Mouse (Mus musculus) myocyte (in vitro differentiated cells): Measurements from ENCODE around the gene Spata32.

ENCODE experiments used
- MYOD1 ChIP-seq, 3 experiments: IDR thresholded peaks; one replicate each; pipeline ENCODE4 v1.6.1; 2011; ENCODE audit warnings: control low read depth in 2 of 3, low read depth in 2 of 3, mild to moderate bottlenecking in 2 of 3, moderate library complexity in 1 of 3; ENCODE audit not compliant: insufficient read length in 2 of 3, control insufficient read depth in 1 of 3
- POLR2A ChIP-seq: IDR thresholded peaks from one replicate; pipeline ENCODE4 v1.6.1; 2011; ENCODE audit warnings: low read depth, mild to moderate bottlenecking, control low read depth, moderate library complexity; ENCODE audit not compliant: insufficient read length
- SRF ChIP-seq: IDR thresholded peaks from one replicate; pipeline ENCODE4 v1.6.1; 2011; ENCODE audit warnings: low read depth; ENCODE audit not compliant: control insufficient read depth, insufficient read length

GRCm38 (mm10) chr11:103177216-103177615, 41.0 kb downstream of the Spata32 start:
- no peak for TF ChIP-seq POLR2A
- TF ChIP-seq MYOD1 (IDR thresholded peaks at IDR 0.05; ENCODE audit: control insufficient read depth in 1 of 3, insufficient read length in 2 of 3, low read depth in 2 of 3) = peak; percentile 44 to 91 (median 74)
- TF ChIP-seq SRF = no peak
